Mouse (Mus musculus): ENCODE measurements around the gene D1Ertd622e.

- TF ChIP-seq CTCF (IDR thresholded peaks at IDR 0.05; ENCODE audit: low read depth) (no peak), EP300 (optimal IDR thresholded peaks at IDR 0.05) (no peak)
These were observed 76.8 kb downstream of the D1Ertd622e start for GRCm38 (mm10) chr1:97585106-97585505.
